Comparison of ENCODE assay signal across 10 mouse cellular contexts in genomic region chr16:94586349-94586990, GRCm38 (mm10). TPM values are rescaled to one million over a fixed set of nuclear protein-coding genes. Genes with fewer than 3 reads are reported as not detected.
DNase-seq lines count a peak whose midpoint lies in the region; ATAC-seq and TF ChIP-seq lines count a peak whose summit lies in the region.
"Had no signal": no experiment of that assay in that cellular context is flagged by ENCODE, and none has a peak within 500 bp of the region (broad histone marks: within the 10 kb centered on the region; RNA-seq: fewer than 3 reads in every experiment).

No protein-coding gene starts in this region.

- H3K27me3 ChIP-seq in heart, postnatal 0 days (ENCODE audit: control insufficient read depth, insufficient read depth, low read length), result no peaks in the 10 kb centered on the region
- no peaks in the 10 kb centered on the region for H3K27me3 ChIP-seq in megakaryocyte, embryonic 14.5 days (replicated peaks)
- no peaks in the 10 kb centered on the region for H3K27me3 ChIP-seq in Patski
- H3K27me3 ChIP-seq in intestine, postnatal 0 days (replicated peaks; ENCODE audit: control insufficient read depth, insufficient read depth, low read length), result no peaks in the 10 kb centered on the region
- H3K27me3 ChIP-seq: midbrain, embryonic 12.5 days had no signal

- no peak overlapping the region for H3K4me2 ChIP-seq in heart, postnatal 0 days (ENCODE audit: low read depth, low read length)
- H3K4me2 ChIP-seq in intestine, postnatal 0 days (replicated peaks; ENCODE audit: low read depth), result peak overlapping the region; percentile 13; the same call in 1 of the 2 replicates
- H3K4me2 ChIP-seq: midbrain, embryonic 12.5 days had no signal

- peaks cover 90% of the 10 kb centered on the region for H3K4me1 ChIP-seq in heart, postnatal 0 days (ENCODE audit: control insufficient read depth, insufficient read depth)
- peaks cover 98% of the 10 kb centered on the region for H3K4me1 ChIP-seq in megakaryocyte, embryonic 14.5 days
- peaks cover 54% of the 10 kb centered on the region for H3K4me1 ChIP-seq in intestine, postnatal 0 days (replicated peaks; ENCODE audit: control insufficient read depth, insufficient read depth, low read length)

- no peak overlapping the region for H3K4me3 ChIP-seq in heart, postnatal 0 days (ENCODE audit: low read depth, low read length)
- H3K4me3 ChIP-seq in megakaryocyte, embryonic 14.5 days (replicated peaks), result peak overlapping the region; percentile 21
- H3K4me3 ChIP-seq in intestine, postnatal 0 days (ENCODE audit: low read depth, low read length), result no peak overlapping the region
- H3K4me3 ChIP-seq: midbrain, embryonic 12.5 days had no signal

- H3K9me3 ChIP-seq in heart, postnatal 0 days (replicated peaks; ENCODE audit: control insufficient read depth, low read length), result no peaks in the 10 kb centered on the region
- H3K9me3 ChIP-seq in megakaryocyte, embryonic 14.5 days, result no peaks in the 10 kb centered on the region
- no peaks in the 10 kb centered on the region for H3K9me3 ChIP-seq in intestine, postnatal 0 days (ENCODE audit: control insufficient read depth)
- H3K9me3 ChIP-seq: midbrain, embryonic 12.5 days had no signal

- intact Hi-C loops in heart, postnatal 36 days (cut with DNase I), result no loop called here

- TF ChIP-seq EP300 in heart, postnatal 0 days (IDR thresholded peaks at IDR 0.05; ENCODE audit: low read depth), result no peak

- CTCF ChIA-PET in Patski (lab: Charles Lee), result interaction anchor here (0.9 to 1.5 kb wide), 4 partner anchors 10 to 23 kb away, joined by 3 to 5 read pairs (median 3); no protein-coding TSS in a partner anchor

- POLR2A ChIA-PET in Patski (lab: Charles Lee), result interaction anchor here (1.0 kb wide), 1 partner anchor 10 kb away, joined by 3 read pairs; no protein-coding TSS in a partner anchor

- WGBS in heart, postnatal 0 days, result 63% methylated on average over 7 of the region's 7 CpGs
- 48% methylated on average over 7 of the region's 7 CpGs for WGBS in intestine, postnatal 0 days

- no peak for ATAC-seq in heart, postnatal 0 days (ENCODE audit: insufficient read depth, low read depth)
- ATAC-seq in megakaryocyte, adult 5-6 weeks (ENCODE audit: poor library complexity, severe bottlenecking), result no peak
- no peak for ATAC-seq in Patski
- peak; percentile 82 for ATAC-seq in intestine, postnatal 0 days
- ATAC-seq: inflammation-experienced regulatory T-cells, adult 6 months had no signal

- 0 out of 2 replicates have a peak overlapping the region, but pooled peaks have one; percentile 1 for H3K27ac ChIP-seq in heart, postnatal 0 days (ENCODE audit: low read depth)
- H3K27ac ChIP-seq in intestine, postnatal 0 days (ENCODE audit: low read depth, low read length), result peak overlapping the region; percentile 52
- H3K27ac ChIP-seq: midbrain, embryonic 12.5 days had no signal

- H3K9ac ChIP-seq in heart, postnatal 0 days (replicated peaks; ENCODE audit: low read depth, low read length), result no peak overlapping the region
- H3K9ac ChIP-seq in intestine, postnatal 0 days (ENCODE audit: low read depth, low read length), result no peak overlapping the region
- H3K9ac ChIP-seq: midbrain, embryonic 12.5 days had no signal

- DNase-seq in heart, postnatal 0 days (ENCODE audit: low spot score), result no peak
- no peak for DNase-seq in heart, postnatal 36 days
- DNase-seq in Patski (ENCODE audit: low read depth, low spot score), result no peak
- no peak for DNase-seq in thymus, postnatal 25 days
- DNase-seq: lung, adult 18-20 months had no signal

- H3K36me3 ChIP-seq in heart, postnatal 0 days (replicated peaks; ENCODE audit: control insufficient read depth, insufficient read depth, low read length), result no peaks in the 10 kb centered on the region
- H3K36me3 ChIP-seq in megakaryocyte, embryonic 14.5 days (replicated peaks; ENCODE audit: low read length), result peaks cover 40% of the 10 kb centered on the region
- H3K36me3 ChIP-seq in intestine, postnatal 0 days (ENCODE audit: control insufficient read depth, insufficient read depth), result no peaks in the 10 kb centered on the region
- H3K36me3 ChIP-seq: midbrain, embryonic 12.5 days had no signal

- 0 out of 2 replicates have a peak, but pooled peaks have one; percentile 19 for TF ChIP-seq CTCF in heart, postnatal 0 days (IDR thresholded peaks at IDR 0.05; ENCODE audit: low read depth)
- TF ChIP-seq CTCF in Patski (IDR thresholded peaks at IDR 0.05), result peak; percentile 54
- peak; percentile 53 for TF ChIP-seq CTCF in intestine, postnatal 0 days (IDR thresholded peaks at IDR 0.05; ENCODE audit: low read depth)

- in situ Hi-C loops in Patski (cut with MboI; ENCODE audit: low pct_unique_long_range_greater_than_20kb), result no loop called here

RNA-seq across cellular contexts. Expression of gene Dyrk1a, which starts 16.7 kb away (rescaled TPM):
- total RNA-seq in heart, postnatal 0 days (2014; rRNA removed; ENCODE audit: low replicate concordance), result 55.2 and 90.3 TPM in 2 replicates
- 6.9 and 7.7 TPM in 2 replicates for polyA plus RNA-seq in heart, postnatal 0 days (2015; fragmentation: Nextera tagmentation; extraction: Ambion mirVana)
- 10 to 100 TPM; 64.4 to 71.8 TPM for total RNA-seq in heart, postnatal 36 days (2021)
- 5.9 and 6.5 TPM in 2 replicates for polyA plus RNA-seq in megakaryocyte, embryonic 14.5 days (2012; ENCODE audit: insufficient read depth, low replicate concordance)
- 65.9 and 67.4 TPM in 2 replicates for total RNA-seq in megakaryocyte, adult 5-6 weeks (2015)
- total RNA-seq in megakaryocyte, adult 5-6 weeks (2017), result 62.2 and 66.8 TPM in 2 replicates
- polyA plus RNA-seq in Patski (2021), result 27.3 TPM
- polyA plus RNA-seq in intestine, postnatal 0 days (2015; fragmentation: Nextera tagmentation; extraction: Ambion mirVana), result 8.0 and 8.3 TPM in 2 replicates

RNA-seq across cellular contexts. Expression of gene Vps26c, which starts 59.8 kb away (rescaled TPM):
- total RNA-seq in heart, postnatal 0 days (2014; rRNA removed; ENCODE audit: low replicate concordance), result 39.7 and 55.8 TPM in 2 replicates
- 35.6 and 37.2 TPM in 2 replicates for polyA plus RNA-seq in heart, postnatal 0 days (2015; fragmentation: Nextera tagmentation; extraction: Ambion mirVana)
- total RNA-seq in heart, postnatal 36 days (2021), result 10 to 100 TPM; 24.1 to 28.1 TPM
- polyA plus RNA-seq in megakaryocyte, embryonic 14.5 days (2012; ENCODE audit: insufficient read depth, low replicate concordance), result 2.8 and 3.1 TPM in 2 replicates
- 39.2 and 43.3 TPM in 2 replicates for total RNA-seq in megakaryocyte, adult 5-6 weeks (2015)
- 45.6 and 46.0 TPM in 2 replicates for total RNA-seq in megakaryocyte, adult 5-6 weeks (2017)
- polyA plus RNA-seq in Patski (2021), result 61.3 TPM
- polyA plus RNA-seq in intestine, postnatal 0 days (2015; fragmentation: Nextera tagmentation; extraction: Ambion mirVana), result 36.6 and 46.7 TPM in 2 replicates
